In the genomic region with DNA sequence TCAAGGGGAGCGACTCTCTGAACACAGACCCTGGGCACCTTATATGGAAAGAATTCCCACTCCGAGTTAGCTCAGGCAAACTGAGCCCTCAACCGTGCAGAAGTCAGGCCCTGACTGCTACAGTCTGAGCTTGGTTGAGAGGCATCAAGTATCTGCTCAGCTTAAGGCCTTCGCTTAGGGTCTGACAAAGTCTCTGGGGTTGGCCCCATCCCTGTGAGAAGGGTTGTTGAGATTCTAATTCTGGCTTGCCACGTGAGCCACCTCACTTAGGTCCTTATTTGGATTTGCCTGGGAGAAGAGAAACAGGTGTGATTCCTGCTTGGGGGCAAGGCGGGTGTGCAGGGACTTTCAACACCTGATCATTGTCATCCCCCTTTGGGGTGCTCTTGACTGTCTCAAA, we compare ENCODE assay signal across 29 mouse cellular contexts.
DNase-seq lines count a peak whose midpoint lies in the region; ATAC-seq and TF ChIP-seq lines count a peak whose summit lies in the region.
"Had no signal": no experiment of that assay in that cellular context is flagged by ENCODE, and none has a peak within 500 bp of the region (broad histone marks: within the 10 kb centered on the region; RNA-seq: fewer than 3 reads in every experiment).

No protein-coding gene starts in this region.

- no peaks in the 10 kb centered on the region for H3K27me3 ChIP-seq in heart, embryonic 13.5 days (replicated peaks)
- H3K27me3 ChIP-seq in intestine, embryonic 14.5 days (replicated peaks; ENCODE audit: control insufficient read depth, insufficient read depth, low read length): no peaks in the 10 kb centered on the region
- no peaks in the 10 kb centered on the region for H3K27me3 ChIP-seq in intestine, postnatal 0 days (replicated peaks; ENCODE audit: control insufficient read depth, insufficient read depth, low read length)
- H3K27me3 ChIP-seq in intestine, embryonic 15.5 days (replicated peaks): no peaks in the 10 kb centered on the region
- no peaks in the 10 kb centered on the region for H3K27me3 ChIP-seq in stomach, embryonic 15.5 days (replicated peaks)
- H3K27me3 ChIP-seq in neural tube, embryonic 15.5 days (replicated peaks): no peaks in the 10 kb centered on the region
- H3K27me3 ChIP-seq: forebrain, embryonic 15.5 days; midbrain, embryonic 12.5 days; neural tube, embryonic 12.5 days had no signal

- peaks cover 79% of the 10 kb centered on the region for H3K4me1 ChIP-seq in heart, embryonic 13.5 days
- peaks cover 54% of the 10 kb centered on the region for H3K4me1 ChIP-seq in intestine, embryonic 14.5 days (replicated peaks; ENCODE audit: control insufficient read depth, insufficient read depth, low read length)
- H3K4me1 ChIP-seq in intestine, postnatal 0 days (replicated peaks; ENCODE audit: control insufficient read depth, insufficient read depth, low read length): 0 out of 2 replicates have a peak, but pooled peaks cover 6% of the 10 kb centered on the region
- H3K4me1 ChIP-seq in intestine, embryonic 15.5 days (replicated peaks): peaks cover 53% of the 10 kb centered on the region
- peaks cover 47% of the 10 kb centered on the region for H3K4me1 ChIP-seq in stomach, embryonic 15.5 days
- peaks cover 11% of the 10 kb centered on the region for H3K4me1 ChIP-seq in neural tube, embryonic 15.5 days
- H3K4me1 ChIP-seq: megakaryocyte, embryonic 14.5 days; neural tube, embryonic 12.5 days had no signal

- DNase-seq in heart, adult 9 months (ENCODE audit: low spot score in 2 of 2): no peak
- no peak for DNase-seq in intestine, embryonic 14.5 days (ENCODE audit: low spot score)
- DNase-seq in adrenal gland, postnatal 25 days: no peak
- DNase-seq: adrenal gland, adult 2 months; B cell, adult 2 months; cerebellum, adult 8-10 months; cerebellum, postnatal 36 days; gastrocnemius, postnatal 25 days; kidney, adult 8-10 months; kidney, postnatal 4 days; liver; lung, adult 2 months; lung, postnatal 4 days; right cerebral cortex, postnatal 4 days; thymus, postnatal 14 days had no signal

- peak; percentile 52; the same call in 1 of the 2 replicates for ATAC-seq in heart, embryonic 13.5 days (ENCODE audit: extremely low read depth, insufficient number of reproducible peaks, low FRiP score, low TSS enrichment)
- no peak for ATAC-seq in intestine, embryonic 14.5 days (replicated peaks; ENCODE audit: low FRiP score, low TSS enrichment, low read depth)
- no peak for ATAC-seq in intestine, postnatal 0 days
- ATAC-seq in intestine, embryonic 15.5 days: 0 out of 2 replicates have a peak, but pooled peaks have one; percentile 5
- no peak for ATAC-seq in stomach, embryonic 15.5 days (ENCODE audit: insufficient read depth, low FRiP score, low read depth)
- ATAC-seq in neural tube, embryonic 15.5 days (ENCODE audit: low FRiP score): no peak
- ATAC-seq: activated CD4-positive, CD25-positive, alpha-beta regulatory T cell, adult 4 months; forebrain, embryonic 15.5 days had no signal

- H3K36me3 ChIP-seq in heart, embryonic 13.5 days: no peaks in the 10 kb centered on the region
- no peaks in the 10 kb centered on the region for H3K36me3 ChIP-seq in intestine, embryonic 14.5 days (ENCODE audit: control insufficient read depth, insufficient read depth, low read length)
- no peaks in the 10 kb centered on the region for H3K36me3 ChIP-seq in intestine, postnatal 0 days (ENCODE audit: control insufficient read depth, insufficient read depth)
- no peaks in the 10 kb centered on the region for H3K36me3 ChIP-seq in intestine, embryonic 15.5 days
- no peaks in the 10 kb centered on the region for H3K36me3 ChIP-seq in stomach, embryonic 15.5 days
- no peaks in the 10 kb centered on the region for H3K36me3 ChIP-seq in neural tube, embryonic 15.5 days
- H3K36me3 ChIP-seq: forebrain, embryonic 15.5 days; midbrain, embryonic 12.5 days; neural tube, embryonic 12.5 days had no signal

- no peaks in the 10 kb centered on the region for H3K9me3 ChIP-seq in heart, embryonic 13.5 days
- H3K9me3 ChIP-seq in intestine, embryonic 14.5 days (ENCODE audit: control insufficient read depth, low read length): no peaks in the 10 kb centered on the region
- H3K9me3 ChIP-seq in intestine, postnatal 0 days (ENCODE audit: control insufficient read depth): no peaks in the 10 kb centered on the region
- H3K9me3 ChIP-seq in intestine, embryonic 15.5 days: no peaks in the 10 kb centered on the region
- H3K9me3 ChIP-seq in stomach, embryonic 15.5 days: no peaks in the 10 kb centered on the region
- no peaks in the 10 kb centered on the region for H3K9me3 ChIP-seq in neural tube, embryonic 15.5 days (replicated peaks)
- H3K9me3 ChIP-seq: forebrain, embryonic 15.5 days; megakaryocyte, embryonic 14.5 days; midbrain, embryonic 12.5 days; neural tube, embryonic 12.5 days had no signal

- peak overlapping the region; percentile 96 for H3K27ac ChIP-seq in heart, embryonic 13.5 days (replicated peaks)
- H3K27ac ChIP-seq in intestine, embryonic 14.5 days (ENCODE audit: low read depth): peak overlapping the region; percentile 77
- H3K27ac ChIP-seq in intestine, postnatal 0 days (ENCODE audit: low read depth, low read length): no peak overlapping the region
- H3K27ac ChIP-seq in intestine, embryonic 15.5 days: peak overlapping the region; percentile 64
- H3K27ac ChIP-seq in stomach, embryonic 15.5 days: peak overlapping the region; percentile 70
- no peak overlapping the region for H3K27ac ChIP-seq in neural tube, embryonic 15.5 days (replicated peaks)
- H3K27ac ChIP-seq: forebrain, embryonic 15.5 days; hindbrain, embryonic 14.5 days; kidney, postnatal 0 days; liver, embryonic 14.5 days; midbrain, embryonic 12.5 days; neural tube, embryonic 12.5 days had no signal

- 38% methylated on average over 6 of the region's 6 CpGs for WGBS in heart, embryonic 13.5 days
- WGBS in intestine, embryonic 14.5 days: 68% methylated on average over 6 of the region's 6 CpGs
- WGBS in intestine, postnatal 0 days: 81% methylated on average over 6 of the region's 6 CpGs
- WGBS in intestine, embryonic 15.5 days: 65% methylated on average over 6 of the region's 6 CpGs
- 71% methylated on average over 6 of the region's 6 CpGs for WGBS in stomach, embryonic 15.5 days
- 91% methylated on average over 6 of the region's 6 CpGs for WGBS in neural tube, embryonic 15.5 days

- peak overlapping the region; percentile 63 for H3K9ac ChIP-seq in heart, embryonic 13.5 days
- no peak overlapping the region for H3K9ac ChIP-seq in intestine, embryonic 14.5 days (ENCODE audit: low read length)
- no peak overlapping the region for H3K9ac ChIP-seq in intestine, postnatal 0 days (ENCODE audit: low read depth, low read length)
- H3K9ac ChIP-seq in intestine, embryonic 15.5 days: no peak overlapping the region
- H3K9ac ChIP-seq in stomach, embryonic 15.5 days: no peak overlapping the region
- no peak overlapping the region for H3K9ac ChIP-seq in neural tube, embryonic 15.5 days (replicated peaks)
- H3K9ac ChIP-seq: forebrain, embryonic 15.5 days; hindbrain, embryonic 14.5 days; liver, embryonic 14.5 days; midbrain, embryonic 12.5 days; neural tube, embryonic 12.5 days had no signal

- H3K4me2 ChIP-seq in heart, embryonic 13.5 days: no peak overlapping the region
- H3K4me2 ChIP-seq in intestine, embryonic 14.5 days (ENCODE audit: low read length): no peak overlapping the region
- no peak overlapping the region for H3K4me2 ChIP-seq in intestine, postnatal 0 days (replicated peaks; ENCODE audit: low read depth)
- H3K4me2 ChIP-seq in intestine, embryonic 15.5 days (replicated peaks): no peak overlapping the region
- no peak overlapping the region for H3K4me2 ChIP-seq in stomach, embryonic 15.5 days
- no peak overlapping the region for H3K4me2 ChIP-seq in neural tube, embryonic 15.5 days
- H3K4me2 ChIP-seq: forebrain, embryonic 15.5 days; hindbrain, embryonic 14.5 days; midbrain, embryonic 12.5 days; neural tube, embryonic 12.5 days had no signal

- no peak for TF ChIP-seq CTCF in intestine, postnatal 0 days (IDR thresholded peaks at IDR 0.05; ENCODE audit: low read depth)

- no peak overlapping the region for H3K4me3 ChIP-seq in heart, embryonic 13.5 days
- no peak overlapping the region for H3K4me3 ChIP-seq in intestine, embryonic 14.5 days (ENCODE audit: low read depth, low read length)
- no peak overlapping the region for H3K4me3 ChIP-seq in intestine, postnatal 0 days (ENCODE audit: low read depth, low read length)
- no peak overlapping the region for H3K4me3 ChIP-seq in intestine, embryonic 15.5 days (replicated peaks)
- H3K4me3 ChIP-seq in stomach, embryonic 15.5 days (replicated peaks): no peak overlapping the region
- no peak overlapping the region for H3K4me3 ChIP-seq in neural tube, embryonic 15.5 days (replicated peaks)
- H3K4me3 ChIP-seq: forebrain, embryonic 15.5 days; megakaryocyte, embryonic 14.5 days; midbrain, embryonic 12.5 days; myocyte; neural tube, embryonic 12.5 days had no signal

Comparison
In these comparisons a context has a peak if more than half of its experiments do, and no peak if none do; other contexts are left out.
1. ATAC-seq: peak in heart, embryonic 13.5 days (single experiment) and intestine, embryonic 15.5 days (single experiment); none in intestine, embryonic 14.5 days (single experiment), intestine, postnatal 0 days (single experiment), stomach, embryonic 15.5 days (single experiment) and neural tube, embryonic 15.5 days (single experiment).
2. H3K27ac ChIP-seq: peak in heart, embryonic 13.5 days (single experiment), intestine, embryonic 14.5 days (single experiment), intestine, embryonic 15.5 days (single experiment) and stomach, embryonic 15.5 days (single experiment); none in intestine, postnatal 0 days (single experiment) and neural tube, embryonic 15.5 days (single experiment).